In the genomic region with DNA sequence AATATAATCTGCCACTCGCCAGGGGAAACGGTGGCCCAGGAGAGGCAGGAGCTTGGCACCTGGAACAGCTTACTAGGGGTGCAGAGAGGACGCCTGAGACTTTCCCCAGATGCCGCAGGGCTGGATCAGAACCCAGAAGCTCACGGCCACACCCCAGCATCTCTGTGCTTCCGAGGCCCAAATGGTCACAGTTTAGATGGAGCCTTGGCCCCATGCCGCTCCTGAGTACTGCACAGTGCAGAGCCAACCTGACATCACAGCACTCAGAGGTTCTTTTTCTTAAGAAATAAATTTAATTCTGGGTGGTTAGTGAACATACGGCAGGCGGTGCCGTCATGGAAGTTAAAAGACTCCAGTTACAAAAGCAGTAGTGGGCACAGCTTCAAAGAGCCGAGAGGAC, we compare ENCODE assay signal across 12 mouse cellular contexts.
"Had no signal": no experiment of that assay in that cellular context is flagged by ENCODE, and none has a peak within 500 bp of the region (broad histone marks: within the 10 kb centered on the region; RNA-seq: fewer than 3 reads in every experiment).

No protein-coding gene starts in this region.

- DNase-seq: forebrain, postnatal 0 days; heart, adult 18-20 months; heart, postnatal 14 days; heart, postnatal 36 days; kidney, adult 11 months; kidney, adult 2 months; kidney, adult 9 months; kidney, postnatal 14 days; kidney, postnatal 36 days; layer of hippocampus, adult 9-11 months; layer of hippocampus, postnatal 36 days; left cerebral cortex, postnatal 4 days had no signal
